Mouse (Mus musculus) megakaryocyte, embryonic 14.5 days (primary cell): ENCODE data around the gene Hbb-bt. TPM values are rescaled to one million over a fixed set of nuclear protein-coding genes. Genes with fewer than 3 reads are reported as not detected.
"Not testable (repeated sequence)": the region's sequence is repeated elsewhere in the genome, so short reads cannot be mapped to it uniquely, and the experiment has no call there.

ENCODE experiments used
- H3K27me3 ChIP-seq: replicated peaks from 2 replicates; pipeline ENCODE3; 2012; ENCODE audit warnings: inconsistent platforms
- H3K36me3 ChIP-seq: replicated peaks from 2 replicates; pipeline ENCODE3; 2012; ENCODE audit warnings: low read length, inconsistent platforms, mixed read lengths
- H3K4me1 ChIP-seq: 2 replicates; pipeline ENCODE4 v1.6.1; 2012; ENCODE audit warnings: inconsistent platforms
- H3K4me3 ChIP-seq: replicated peaks from 2 replicates; pipeline ENCODE3; 2012; ENCODE audit warnings: moderate library complexity, mild to moderate bottlenecking, inconsistent platforms
- H3K9me3 ChIP-seq: 2 replicates; pipeline ENCODE4 v1.6.1; 2012; ENCODE audit warnings: inconsistent platforms
- FLI1 ChIP-seq: IDR thresholded peaks from 2 replicates; pipeline ENCODE4 v1.6.1; 2012; ENCODE audit warnings: low read length, inconsistent platforms, mixed read lengths
- GATA1 ChIP-seq: IDR thresholded peaks from 3 replicates; pipeline ENCODE4 v1.6.1; 2012; ENCODE audit warnings: mixed read lengths, low read length, inconsistent platforms, borderline replicate concordance
- polyA plus RNA-seq: library from polyadenylated mRNA; stranded (reverse); fragments of >175 nt; gene quantifications from 2 replicates; pipeline ENCODE4 v1.2.3, GENCODE M21; 2012; ENCODE audit warnings: low replicate concordance; ENCODE audit not compliant: insufficient read depth

Gene Hbb-bt
- polyA plus RNA-seq, 1 experiment, result 1,761 TPM

GRCm38 (mm10) chr7:103826255-103826887, 12.6 kb upstream of the Hbb-bt start:
- Histone ChIP-seq H3K27me3 (no peaks in the 10 kb centered on the region), H3K9me3 (no peaks in the 10 kb centered on the region), H3K36me3 (no peaks in the 10 kb centered on the region), H3K4me3 (no peak overlapping the region), H3K4me1 (peaks cover 16% of the 10 kb centered on the region)
- TF ChIP-seq GATA1, result no peak
- no peak for TF ChIP-seq FLI1

- no peak for TF ChIP-seq GATA1
- no peak for TF ChIP-seq FLI1
- no peaks in the 10 kb centered on the region for H3K27me3 ChIP-seq
- H3K36me3 ChIP-seq, result no peaks in the 10 kb centered on the region
- no peaks in the 10 kb centered on the region for H3K9me3 ChIP-seq
- H3K4me1 ChIP-seq, result peaks cover 16% of the 10 kb centered on the region
- no peak overlapping the region for H3K4me3 ChIP-seq
Measured at GRCm38 (mm10) chr7:103825536-103826254, 11.9 kb upstream of the Hbb-bt start.

- TF ChIP-seq GATA1 (no peak), FLI1 (no peak)
- Histone ChIP-seq H3K9me3 (no peaks in the 10 kb centered on the region), H3K4me3 (no peak overlapping the region), H3K4me1 (peaks cover 10% of the 10 kb centered on the region), H3K36me3 (no peaks in the 10 kb centered on the region), H3K27me3 (no peaks in the 10 kb centered on the region)
Measured at GRCm38 (mm10) chr7:103824597-103824996, 10.8 kb upstream of the Hbb-bt start.

- not testable (repeated sequence) for H3K4me3 ChIP-seq, H3K36me3 ChIP-seq
- peaks cover 30% of the 10 kb centered on the region for H3K4me1 ChIP-seq
Measured at GRCm38 (mm10) chr7:103815085-103815484, 1.3 kb upstream of the Hbb-bt start.

GRCm38 (mm10) chr7:103813152-103813551, 644 bp downstream of the Hbb-bt start:
- H3K4me1 ChIP-seq, result peaks cover 45% of the 10 kb centered on the region
- not testable (repeated sequence) for H3K27me3 ChIP-seq, H3K36me3 ChIP-seq, H3K9me3 ChIP-seq, H3K4me3 ChIP-seq

More at GRCm38 (mm10) chr7:103815085-103815484, 1.3 kb upstream of the Hbb-bt start:
- H3K27me3 ChIP-seq, H3K9me3 ChIP-seq: not testable (repeated sequence)

- Histone ChIP-seq H3K27me3 (no peaks in the 10 kb centered on the region), H3K4me1 (peaks cover 45% of the 10 kb centered on the region), H3K9me3 (no peaks in the 10 kb centered on the region), H3K36me3 (no peaks in the 10 kb centered on the region), H3K4me3 (peak overlapping the region; percentile 47)
- no peak for TF ChIP-seq FLI1
- no peak for TF ChIP-seq GATA1
Measured at GRCm38 (mm10) chr7:103812174-103812573, 1.6 kb downstream of the Hbb-bt start.

GRCm38 (mm10) chr7:103811223-103811845, 2.5 kb downstream of the Hbb-bt start:
- Histone ChIP-seq H3K27me3 (no peaks in the 10 kb centered on the region), H3K9me3 (no peaks in the 10 kb centered on the region), H3K4me1 (peaks cover 45% of the 10 kb centered on the region), H3K36me3 (no peaks in the 10 kb centered on the region), H3K4me3 (no peak overlapping the region)
- TF ChIP-seq GATA1 (no peak), FLI1 (no peak)

GRCm38 (mm10) chr7:103810746-103811145, 3.0 kb downstream of the Hbb-bt start:
- no peak overlapping the region for H3K4me3 ChIP-seq
- H3K4me1 ChIP-seq, result peaks cover 45% of the 10 kb centered on the region
- no peak for TF ChIP-seq FLI1
- no peak for TF ChIP-seq GATA1
- H3K36me3 ChIP-seq, result no peaks in the 10 kb centered on the region
- no peaks in the 10 kb centered on the region for H3K27me3 ChIP-seq
- no peaks in the 10 kb centered on the region for H3K9me3 ChIP-seq

GRCm38 (mm10) chr7:103810296-103810695, 3.5 kb downstream of the Hbb-bt start:
- no peak overlapping the region for H3K4me3 ChIP-seq
- H3K27me3 ChIP-seq, result no peaks in the 10 kb centered on the region
- no peaks in the 10 kb centered on the region for H3K36me3 ChIP-seq
- no peaks in the 10 kb centered on the region for H3K9me3 ChIP-seq
- no peak for TF ChIP-seq GATA1
- TF ChIP-seq FLI1, result no peak
- H3K4me1 ChIP-seq, result peaks cover 45% of the 10 kb centered on the region

- no peak for TF ChIP-seq FLI1
- no peak for TF ChIP-seq GATA1
- Histone ChIP-seq H3K9me3 (no peaks in the 10 kb centered on the region), H3K4me3 (peak overlapping the region; percentile 40), H3K36me3 (no peaks in the 10 kb centered on the region), H3K27me3 (no peaks in the 10 kb centered on the region), H3K4me1 (peaks cover 41% of the 10 kb centered on the region)
Measured at GRCm38 (mm10) chr7:103809801-103810155, 4.0 kb downstream of the Hbb-bt start.
